Mouse (Mus musculus) left cerebral cortex, postnatal 14 days (tissue): ENCODE measurements around the gene Tmem121. TPM values are rescaled to one million over a fixed set of nuclear protein-coding genes. Genes with fewer than 3 reads are reported as not detected.

Experiments
- total RNA-seq, 2 experiments: library from RNA; stranded (reverse); gene quantifications; 2 replicates each; pipeline ENCODE4 v1.2.3; 2021

Gene Tmem121
- total RNA-seq, 2 experiments from 2014 or later = 28.3 to 35.6 TPM

Other genes with a start within 250 kb of the Tmem121 start
- gene Nudt14, start 243.8 kb upstream of the Tmem121 start, total RNA-seq = 10 to 100 TPM in 1 of 2 experiments, 1 to 10 TPM in 1; 9.5 to 11.0 TPM
- gene Btbd6, start 209.4 kb upstream of the Tmem121 start, total RNA-seq = 10 to 100 TPM; 54.4 to 55.9 TPM
- gene Brf1, start 185.2 kb upstream of the Tmem121 start, total RNA-seq = 10 to 100 TPM; 49.0 to 51.1 TPM
- gene Pacs2, start 171.4 kb upstream of the Tmem121 start, total RNA-seq = 10 to 100 TPM; 86.6 to 97.6 TPM
- gene Tex22, start 111.4 kb upstream of the Tmem121 start, total RNA-seq = under 1 TPM in 1 of 2 experiments, not detected in 1; 0.31 TPM
- 10 to 100 TPM; 92.7 to 95.9 TPM for gene Mta1, start 87.7 kb upstream of the Tmem121 start, total RNA-seq
- 100 to 1,000 TPM; 199 to 200 TPM for gene Crip2, start 45.7 kb upstream of the Tmem121 start, total RNA-seq
- 10 to 100 TPM; 12.7 to 13.0 TPM for gene Crip1, start 39.6 kb upstream of the Tmem121 start, total RNA-seq
- 1 to 10 TPM; 1.7 to 1.8 TPM for gene Tedc1, start 29.5 kb upstream of the Tmem121 start, total RNA-seq